Mouse (Mus musculus): ENCODE measurements around the gene Dcbld2. TPM values are rescaled to one million over a fixed set of nuclear protein-coding genes. Genes with fewer than 3 reads are reported as not detected.

Gene Dcbld2
- 10 to 100 TPM; 21.0 to 22.4 TPM for total RNA-seq (2021)
- long read RNA-seq, full-length matches to known transcripts = 1 of 2 reads
- long read RNA-seq, partial matches to known transcripts = 1 of 2 reads
- long read RNA-seq, other reads (novel, unspliced or antisense) = 0 of 2 reads

- DNase-seq (ENCODE audit: low spot score in 2 of 2) = peak; percentile 92 to 95
Observed at GRCm38 (mm10) chr16:58408062-58408486, at the start of gene Dcbld2. Gene Dcbld2, plus strand, starts transcription at chr16:58408443.

GRCm38 (mm10) chr16:58377170-58377569 lies 31.1 kb upstream of the Dcbld2 start:
- no peak for DNase-seq (ENCODE audit: low spot score in 2 of 2)

- DNase-seq (ENCODE audit: low spot score in 2 of 2) = no peak
Observed at GRCm38 (mm10) chr16:58377756-58378503, 30.3 kb upstream of the Dcbld2 start.

- DNase-seq (ENCODE audit: low spot score in 2 of 2) = no peak
Observed at GRCm38 (mm10) chr16:58386241-58386757, 21.9 kb upstream of the Dcbld2 start.

GRCm38 (mm10) chr16:58389143-58389755 lies 19.0 kb upstream of the Dcbld2 start:
- no peak for DNase-seq (ENCODE audit: low spot score in 2 of 2)

- no peak for DNase-seq (ENCODE audit: low spot score in 2 of 2)
Observed at GRCm38 (mm10) chr16:58393036-58393435, 15.2 kb upstream of the Dcbld2 start.

- DNase-seq (ENCODE audit: low spot score in 2 of 2) = no peak
Observed at GRCm38 (mm10) chr16:58394156-58394555, 14.1 kb upstream of the Dcbld2 start.

- no peak for DNase-seq (ENCODE audit: low spot score in 2 of 2)
Observed at GRCm38 (mm10) chr16:58398604-58399003, 9.6 kb upstream of the Dcbld2 start.

GRCm38 (mm10) chr16:58401079-58401478 lies 7.2 kb upstream of the Dcbld2 start:
- no peak for DNase-seq (ENCODE audit: low spot score in 2 of 2)

GRCm38 (mm10) chr16:58404665-58405064 lies 3.6 kb upstream of the Dcbld2 start:
- DNase-seq (ENCODE audit: low spot score in 2 of 2) = no peak

GRCm38 (mm10) chr16:58405271-58405670 lies 3.0 kb upstream of the Dcbld2 start:
- DNase-seq (ENCODE audit: low spot score in 2 of 2) = no peak

- DNase-seq (ENCODE audit: low spot score in 2 of 2) = peak; percentile 36 to 53
Observed at GRCm38 (mm10) chr16:58408487-58409281, 441 bp downstream of the Dcbld2 start.

- no peak for DNase-seq (ENCODE audit: low spot score in 2 of 2)
Observed at GRCm38 (mm10) chr16:58409825-58410224, 1.6 kb downstream of the Dcbld2 start.

GRCm38 (mm10) chr16:58414801-58415200 lies 6.6 kb downstream of the Dcbld2 start:
- DNase-seq (ENCODE audit: low spot score in 2 of 2) = no peak

GRCm38 (mm10) chr16:58415500-58415899 lies 7.3 kb downstream of the Dcbld2 start:
- no peak for DNase-seq (ENCODE audit: low spot score in 2 of 2)

- DNase-seq (ENCODE audit: low spot score in 2 of 2) = peak; percentile 14 to 29
Observed at GRCm38 (mm10) chr16:58421696-58422354, 13.6 kb downstream of the Dcbld2 start.

GRCm38 (mm10) chr16:58430246-58430645 lies 22.0 kb downstream of the Dcbld2 start:
- DNase-seq (ENCODE audit: low spot score in 2 of 2) = no peak

- DNase-seq (ENCODE audit: low spot score in 2 of 2) = no peak
Observed at GRCm38 (mm10) chr16:58432384-58432783, 24.1 kb downstream of the Dcbld2 start.

- DNase-seq (ENCODE audit: low spot score in 2 of 2) = no peak
Observed at GRCm38 (mm10) chr16:58444735-58445134, 36.5 kb downstream of the Dcbld2 start.

GRCm38 (mm10) chr16:58446281-58447259 lies 38.3 kb downstream of the Dcbld2 start:
- DNase-seq (ENCODE audit: low spot score in 2 of 2) = no peak
